Mouse (Mus musculus) fibroblast of lung, adult 2 months (primary cell): Measurements from ENCODE around the gene Papolg.
"Not testable (repeated sequence)": the region's sequence is repeated elsewhere in the genome, so short reads cannot be mapped to it uniquely, and the experiment has no call there.

Source experiments
- DNase-seq: peaks from one replicate; pipeline ENCODE4 v3.0.0-alpha.2; 2011; ENCODE audit warnings: low read depth

The Papolg gene

DNA sequence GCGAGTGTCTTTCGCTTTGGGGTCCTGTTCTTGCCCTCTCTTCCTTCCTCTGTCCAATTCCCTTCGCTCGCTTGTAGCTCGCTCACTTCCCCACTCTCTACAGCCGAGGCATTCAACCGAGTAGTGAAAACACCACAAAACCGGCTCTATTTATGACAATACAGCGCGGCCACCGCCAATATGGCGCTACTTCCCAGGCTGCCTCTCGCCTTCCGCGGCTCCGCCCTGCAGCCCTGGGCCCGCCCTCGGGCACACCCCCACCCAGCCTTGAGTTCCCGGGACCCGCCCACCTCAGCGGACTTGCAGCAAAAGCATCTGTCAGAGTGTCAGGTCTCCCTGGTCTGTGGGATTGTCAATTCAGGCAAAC is at the start of gene Papolg:
TSS of gene Papolg (minus strand) at position 194 of the 367 bp plus-strand sequence.
- peak; percentile 69 for DNase-seq

DNA sequence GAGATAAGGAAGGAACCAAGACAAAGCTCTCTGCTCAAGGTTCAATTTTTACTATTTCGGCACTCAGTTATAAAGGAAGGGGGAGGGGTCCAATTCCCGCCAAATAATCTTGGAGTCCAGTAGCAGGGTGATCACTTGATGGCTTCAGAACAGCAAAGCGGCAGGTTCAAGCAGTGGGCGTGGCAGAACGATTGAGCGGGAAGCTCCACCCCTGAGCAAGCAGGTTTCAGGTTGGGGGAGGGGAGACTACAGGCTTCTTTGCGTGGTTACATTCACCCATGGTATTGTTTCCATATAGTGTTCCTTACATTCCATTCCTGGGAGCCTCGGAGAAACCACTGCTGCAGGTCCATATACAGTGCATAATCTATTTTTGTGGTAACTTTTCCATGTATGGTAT is 33.1 kb upstream of the Papolg start:
- DNase-seq, result not testable (repeated sequence)

DNA sequence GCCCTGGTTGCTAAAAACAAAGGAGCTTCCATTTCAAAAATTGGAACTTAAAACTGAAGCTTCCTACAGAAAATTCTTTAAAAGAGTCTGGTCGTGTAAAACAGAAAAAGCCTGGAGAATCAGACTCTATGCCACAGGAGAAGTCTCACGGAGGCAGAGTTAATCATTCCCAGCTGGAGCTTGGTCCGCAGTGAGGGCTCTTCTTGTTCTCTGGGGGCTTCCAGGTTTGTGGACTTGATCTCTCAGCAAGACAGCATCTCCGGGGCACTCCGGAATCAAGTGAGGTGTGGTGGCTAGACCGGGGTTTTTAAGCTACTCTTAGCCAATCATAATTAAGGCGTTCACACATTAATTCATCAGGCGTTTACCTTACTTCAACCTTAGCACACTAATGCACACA is 32.6 kb upstream of the Papolg start:
- no peak for DNase-seq

DNA sequence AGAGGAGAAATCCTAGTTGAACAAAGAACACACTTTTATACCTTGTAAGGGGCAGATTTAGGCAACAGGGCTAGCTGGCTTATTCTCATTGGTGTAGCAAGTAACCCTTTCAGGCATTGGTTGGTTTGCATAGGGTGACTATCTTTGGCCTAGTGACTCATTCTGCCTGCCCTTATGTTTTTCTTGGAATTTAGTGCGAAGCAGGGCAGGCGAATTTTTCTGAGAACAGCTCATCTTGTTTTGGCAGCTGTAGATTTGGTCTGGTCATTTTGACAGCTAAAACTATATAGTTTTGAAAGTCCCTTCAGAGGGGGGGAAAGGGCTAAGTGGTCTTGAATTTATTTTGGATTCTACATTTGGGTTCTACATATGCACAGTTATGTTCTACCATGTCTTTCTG is 18.8 kb upstream of the Papolg start:
- not testable (repeated sequence) for DNase-seq

DNA sequence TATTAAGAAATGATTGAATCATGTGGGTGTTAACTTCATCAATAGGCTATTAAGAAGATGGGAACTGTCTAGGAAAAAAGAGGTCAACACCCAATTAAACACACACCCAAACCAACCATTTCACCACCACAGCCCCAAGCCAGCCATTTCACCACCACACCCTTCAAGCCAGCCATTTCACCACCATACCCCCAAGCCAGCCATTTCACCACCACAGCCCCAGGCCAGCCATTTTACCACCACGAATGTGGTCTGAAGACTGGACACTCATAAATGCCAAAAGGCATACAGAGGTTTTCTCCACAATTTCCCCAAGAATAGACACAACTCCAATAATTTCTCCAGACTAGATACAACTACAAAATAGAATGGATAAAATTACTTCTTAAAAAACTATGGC is 8.9 kb upstream of the Papolg start:
- DNase-seq, result no peak

DNA sequence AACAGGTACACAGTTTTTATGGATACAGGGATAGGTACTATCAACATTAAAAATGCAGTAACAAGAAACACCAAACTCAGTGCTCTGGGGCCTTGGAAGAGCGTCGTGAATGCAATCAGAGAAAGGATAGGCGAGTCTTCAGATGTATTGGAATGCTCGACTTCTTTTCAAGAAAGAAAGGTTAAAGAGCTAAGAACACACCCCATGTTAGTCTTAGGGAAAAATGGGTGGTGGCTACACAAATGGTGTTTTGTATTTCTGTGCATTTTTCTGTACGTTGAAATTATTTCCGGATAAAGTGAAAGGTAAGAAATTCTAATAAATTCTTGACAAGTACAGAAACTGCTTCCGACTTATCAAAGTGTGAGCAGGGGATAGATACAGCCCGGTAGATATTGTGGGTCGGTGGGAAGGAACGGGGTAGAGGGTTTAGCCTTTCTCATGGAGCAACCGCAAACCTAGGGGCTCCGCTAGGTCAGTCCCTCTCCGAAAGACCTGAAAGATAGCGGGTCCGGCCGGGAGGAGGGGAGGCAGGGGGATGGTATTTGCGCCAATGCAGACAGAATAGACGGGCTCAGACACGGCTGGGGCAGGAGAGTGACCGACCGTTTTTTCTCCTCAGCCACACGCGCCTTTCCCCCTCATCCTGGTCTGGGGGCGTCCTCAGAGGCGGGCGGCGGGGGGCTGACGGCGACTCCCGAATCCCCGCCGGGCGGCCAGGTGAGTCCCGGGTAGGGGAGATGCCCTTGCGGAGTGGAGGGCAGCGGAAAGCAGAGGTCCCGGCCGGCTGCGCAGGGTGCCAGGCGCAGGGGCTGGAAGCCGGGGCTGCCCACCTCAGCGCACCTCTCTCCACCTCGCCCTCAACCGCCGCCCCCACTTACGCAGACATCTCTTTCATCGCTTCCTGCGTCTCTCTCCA is 653 bp downstream of the Papolg start:
- no peak for DNase-seq

DNA sequence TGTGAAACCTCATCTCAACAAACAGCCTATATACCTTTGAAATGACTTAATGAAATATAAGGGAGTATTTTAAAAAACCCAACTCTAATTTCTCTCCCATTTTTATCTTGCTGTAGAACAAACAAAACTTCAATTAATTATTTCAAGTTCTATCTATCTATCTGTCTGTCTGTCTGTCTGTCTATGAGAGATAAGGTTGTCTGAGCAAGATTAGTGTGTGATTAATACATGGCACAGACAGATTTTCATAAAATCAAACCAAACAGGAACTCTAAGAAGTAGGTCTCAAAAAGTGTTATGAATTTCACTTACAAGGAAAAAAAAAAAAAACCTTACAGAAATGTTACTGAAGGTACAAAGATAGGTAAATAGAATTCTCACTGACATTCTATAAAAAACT is 1.5 kb downstream of the Papolg start:
- DNase-seq, result no peak

DNA sequence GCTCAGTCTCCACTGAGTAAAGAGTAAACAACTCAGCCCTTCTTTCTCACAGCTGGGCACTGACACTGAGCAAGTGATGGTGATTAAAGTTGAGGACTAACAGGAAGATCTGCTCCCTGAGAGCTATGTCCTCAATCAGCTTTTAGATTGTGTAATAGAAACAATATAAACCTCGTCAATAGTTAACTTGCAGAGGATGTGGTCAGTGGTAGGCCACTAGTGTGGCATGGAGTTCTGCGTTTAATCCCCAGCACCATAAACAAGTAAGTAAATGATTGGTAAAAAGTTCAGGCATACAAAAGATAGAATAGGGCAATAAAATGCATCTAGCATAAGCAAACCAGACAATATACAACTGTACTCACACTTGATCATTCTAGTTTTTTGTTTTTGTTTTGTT is 30.7 kb downstream of the Papolg start:
- DNase-seq, result no peak

DNA sequence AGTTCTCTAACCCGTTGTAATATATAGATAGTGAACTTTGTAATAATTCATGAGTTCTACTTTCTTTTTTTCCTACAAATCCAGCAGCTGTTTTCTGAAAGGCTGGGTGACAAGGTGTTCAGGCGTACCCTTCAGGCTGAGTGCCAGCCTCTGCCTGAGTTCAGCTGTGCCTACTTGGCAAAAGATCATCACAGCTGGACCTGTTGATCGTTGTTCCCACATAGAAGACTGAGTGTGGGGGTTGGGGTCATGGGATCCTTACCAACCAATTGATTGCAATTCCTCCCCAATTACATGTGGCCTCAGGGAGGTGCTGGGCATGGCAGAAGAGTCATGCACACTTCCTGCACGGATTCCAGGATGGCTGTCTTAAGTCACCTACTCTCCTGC is 38.3 kb downstream of the Papolg start:
- no peak for DNase-seq

DNA sequence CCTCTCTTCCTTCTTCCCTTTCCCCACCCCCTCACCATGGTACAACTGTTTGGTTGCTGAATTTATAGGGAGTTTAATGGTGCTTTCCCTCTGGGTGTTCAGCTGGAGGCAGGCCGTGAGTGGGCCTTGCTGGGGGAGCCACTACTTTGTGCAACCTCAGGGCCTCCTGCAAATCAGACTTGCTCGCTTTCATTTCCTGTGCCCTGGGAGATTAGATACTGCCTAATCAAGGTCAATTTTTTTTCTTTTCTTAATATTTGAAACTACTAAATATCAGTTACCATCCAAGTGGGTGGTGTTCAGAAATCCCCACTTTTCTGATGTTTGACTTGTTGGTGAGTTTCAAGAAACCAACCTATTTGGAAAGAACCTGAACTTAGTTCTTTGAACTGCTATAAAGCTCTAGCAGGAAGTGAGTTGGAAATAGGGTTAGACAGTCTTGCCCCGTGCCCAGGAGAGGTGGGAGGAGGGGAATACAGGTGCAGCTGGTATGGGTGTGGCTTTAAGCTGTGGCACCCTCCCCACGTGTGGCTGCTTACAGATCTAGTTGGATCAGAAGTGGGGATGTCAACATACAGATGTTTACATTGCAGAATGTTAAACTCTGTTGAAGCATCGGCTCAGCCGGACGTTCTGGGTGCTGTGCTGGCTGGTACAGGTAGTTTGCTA is 38.9 kb downstream of the Papolg start:
- no peak for DNase-seq

DNA sequence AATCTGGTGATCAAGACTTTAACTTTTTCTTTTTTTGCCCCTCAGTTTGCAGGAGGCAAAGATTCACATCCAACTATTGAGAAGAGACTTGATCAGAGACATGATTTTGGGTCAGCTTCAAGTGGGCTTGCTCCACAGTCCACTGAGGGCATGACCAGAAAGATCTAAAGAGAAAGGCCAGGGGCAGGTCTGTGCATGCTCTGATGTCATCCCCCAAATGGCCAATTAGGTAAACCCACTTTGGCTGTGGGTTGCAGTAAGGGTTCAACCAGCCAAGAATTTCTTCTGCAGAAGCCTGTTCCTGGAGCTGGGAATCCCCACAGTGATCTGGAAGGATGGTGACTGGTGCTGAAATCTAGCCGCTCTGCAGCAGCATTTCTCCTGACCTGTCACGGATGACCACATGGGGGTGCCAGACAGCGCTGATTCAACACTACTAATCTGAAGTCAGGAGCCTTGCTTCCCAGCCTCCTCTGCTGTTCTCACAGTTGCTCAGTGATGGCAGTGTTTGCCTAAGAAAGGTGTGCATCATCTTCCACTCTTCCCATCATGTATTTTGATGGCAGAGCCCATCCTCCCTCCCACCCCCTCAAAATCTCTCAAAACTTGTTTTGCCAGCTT is 39.8 kb downstream of the Papolg start:
- DNase-seq, result peak; percentile 46

DNA sequence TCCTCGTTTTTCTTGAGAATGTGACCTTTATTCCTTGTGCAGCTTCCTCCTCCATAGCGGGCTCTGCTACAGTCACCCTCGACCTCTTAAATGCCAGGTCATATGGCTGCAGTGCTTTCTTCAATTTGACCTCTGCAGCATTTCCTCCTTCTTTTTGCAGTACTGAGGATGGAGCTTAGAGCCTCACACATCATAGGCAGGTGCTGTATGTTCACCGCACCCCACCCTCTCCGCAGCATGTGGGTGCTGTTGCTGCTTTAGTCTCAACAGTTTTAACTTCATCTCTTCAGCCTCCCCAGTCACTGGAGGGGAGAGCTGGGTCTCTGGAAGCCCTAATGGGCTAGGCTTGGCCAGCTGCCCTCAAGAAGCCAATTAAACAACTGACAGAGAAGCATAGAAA is 41.7 kb downstream of the Papolg start:
- DNase-seq, result no peak

DNA sequence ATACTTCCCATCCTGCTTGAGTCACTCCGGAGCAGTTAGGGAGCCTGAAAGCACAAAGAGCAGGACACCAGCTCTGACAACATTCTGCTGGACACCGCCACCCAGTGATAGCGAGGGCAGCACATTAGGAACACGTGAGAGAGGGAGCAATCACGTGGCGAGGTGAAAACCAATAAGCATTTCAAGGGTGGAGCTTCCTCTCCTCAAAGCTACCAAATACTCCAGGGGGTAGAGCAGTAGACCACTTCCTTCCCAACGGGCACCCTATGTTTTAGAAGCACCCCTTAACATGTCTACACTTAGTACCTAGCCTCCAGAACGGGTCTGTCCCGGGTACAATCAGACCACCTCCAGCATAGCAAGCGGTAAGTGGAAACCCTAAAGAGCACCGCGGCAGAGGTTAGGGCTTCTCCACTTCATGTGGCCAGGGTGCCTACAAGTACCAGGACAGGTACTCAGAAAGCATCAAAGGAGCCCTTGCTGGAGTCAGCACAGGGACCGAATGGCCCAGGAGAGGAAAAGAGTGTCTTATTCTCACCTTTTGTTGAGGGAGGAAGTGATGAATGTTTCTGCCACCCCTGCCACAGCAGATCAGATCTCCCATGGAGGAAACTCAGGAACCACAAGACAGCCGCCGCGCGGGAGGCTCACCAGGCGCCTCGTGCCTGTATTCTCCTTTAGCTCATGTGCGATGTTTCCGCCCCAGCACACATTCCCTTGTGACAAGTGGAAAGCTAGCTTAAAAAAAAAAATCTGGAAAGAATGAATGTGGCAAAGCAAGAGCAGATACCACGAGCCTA is 48.8 kb downstream of the Papolg start:
- no peak for DNase-seq

DNA sequence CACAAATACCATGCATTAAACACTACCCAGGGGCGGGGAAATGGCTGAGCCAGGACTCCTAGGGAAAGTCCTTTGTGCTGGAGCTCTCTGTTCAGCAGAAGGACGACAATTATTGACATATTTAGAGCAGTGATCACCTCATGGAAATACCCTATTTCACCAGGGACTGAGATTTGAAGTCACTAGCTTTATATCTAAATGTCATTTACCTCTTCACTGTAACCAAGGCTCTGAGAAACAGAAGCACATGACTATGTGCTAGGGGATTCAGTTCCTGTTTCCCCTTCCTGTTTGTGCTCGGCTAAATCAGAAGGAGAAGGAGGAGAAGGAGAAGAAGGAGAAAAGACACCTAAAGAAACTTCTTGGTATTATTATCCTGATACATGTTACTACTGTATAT is 71.8 kb downstream of the Papolg start:
- no peak for DNase-seq

DNA sequence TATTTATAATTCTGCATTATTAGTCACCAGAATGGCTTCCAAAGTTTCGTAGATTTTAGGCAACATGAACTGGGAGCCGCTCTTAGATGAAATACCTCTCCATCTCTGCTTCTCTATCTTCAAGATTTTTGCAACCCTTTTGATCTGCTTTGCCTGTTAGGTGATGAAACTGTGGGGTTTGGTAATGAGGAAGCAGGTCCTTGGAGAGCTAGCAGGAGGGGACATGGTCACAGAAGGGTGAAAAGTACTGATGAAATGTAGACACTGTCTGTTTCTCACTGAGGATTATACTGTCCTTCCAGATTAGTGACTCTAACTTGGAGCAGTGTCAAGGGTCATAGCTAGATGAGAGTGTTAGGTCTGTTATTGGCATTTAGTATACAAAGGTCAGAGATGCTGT is 73.4 kb downstream of the Papolg start:
- no peak for DNase-seq

DNA sequence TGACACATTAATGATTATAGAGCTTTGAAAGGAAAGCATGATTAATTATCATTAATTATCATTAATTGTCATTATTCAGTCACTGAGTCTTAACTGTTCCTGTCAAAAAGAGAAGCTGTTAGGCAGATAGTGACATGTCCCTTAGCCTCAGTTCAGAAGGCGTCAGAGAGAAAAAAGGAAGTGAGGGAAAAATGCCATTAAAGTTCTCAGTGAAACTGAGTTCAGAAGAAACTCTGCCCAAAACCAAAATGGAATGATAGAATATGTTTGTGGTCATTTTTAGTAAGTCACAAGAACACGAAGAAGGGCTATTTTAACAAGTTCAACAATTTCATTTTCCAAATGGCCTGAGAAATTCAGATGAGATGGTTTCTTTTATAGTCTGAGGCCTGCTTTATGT is 74.1 kb downstream of the Papolg start:
- no peak for DNase-seq

DNA sequence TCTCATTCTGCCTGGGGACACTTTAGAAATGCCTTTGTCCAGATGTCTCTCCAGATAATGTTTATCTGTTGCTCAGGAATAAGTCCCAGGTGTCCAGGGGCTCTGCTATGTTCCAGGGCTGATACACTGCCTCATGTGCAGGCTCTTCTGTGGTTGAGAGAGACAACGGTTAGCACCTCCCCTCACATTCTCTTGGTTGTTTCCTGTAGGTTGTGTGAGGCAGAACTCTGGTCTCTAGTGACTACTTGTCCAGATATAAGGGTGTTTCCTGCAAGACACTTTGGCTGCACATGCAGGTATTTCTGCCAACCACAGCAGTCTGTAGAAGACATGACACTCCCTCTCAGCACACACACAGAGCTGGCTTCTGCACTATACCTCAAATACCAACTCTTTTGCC is 76.3 kb downstream of the Papolg start:
- DNase-seq, result no peak
